ENCODE assay signal across 8 mouse cellular contexts in the genomic region with DNA sequence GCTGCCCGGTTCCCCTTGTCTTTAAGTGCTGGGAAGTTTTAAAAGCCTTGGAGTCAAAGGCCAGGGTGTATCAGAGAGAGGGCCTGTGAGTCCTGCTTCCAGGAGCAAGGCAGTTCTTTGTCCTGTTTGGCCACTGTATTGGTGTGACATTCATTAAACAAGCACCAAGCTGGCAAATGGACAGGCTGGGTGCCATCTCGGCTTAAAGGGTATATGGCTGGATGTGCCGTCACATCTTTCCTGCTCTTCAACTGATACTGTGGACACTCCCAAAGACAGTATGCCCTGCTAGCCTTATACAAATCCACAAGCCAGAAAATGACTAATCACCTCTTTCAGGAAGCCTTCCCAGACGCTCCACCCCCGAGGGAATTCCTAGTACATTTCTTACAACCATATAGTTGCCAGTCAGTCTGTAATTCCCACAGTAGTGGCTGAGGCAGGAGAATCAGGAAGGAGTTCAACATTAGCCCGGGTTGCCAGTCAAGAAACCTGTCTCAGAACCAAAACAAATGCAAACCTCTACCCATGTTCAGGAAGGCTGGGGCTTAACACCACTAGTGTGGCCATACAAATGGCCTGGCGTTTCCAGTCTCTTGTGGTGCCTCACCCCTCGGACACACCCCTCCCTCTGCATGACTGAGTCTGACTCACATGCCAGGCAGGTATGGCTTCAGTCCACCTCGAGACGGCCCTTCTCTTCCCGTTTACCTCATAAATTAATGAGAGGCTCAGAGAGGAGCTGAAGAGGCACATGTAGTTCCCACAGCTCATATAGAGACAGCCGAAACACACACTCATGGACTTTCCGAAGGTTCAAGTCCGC.
A peak's percentile ranks its signal among the peaks of the same experiment; 100 is the strongest.
DNase-seq lines count a peak whose midpoint lies in the region; ATAC-seq and TF ChIP-seq lines count a peak whose summit lies in the region.

No protein-coding gene starts in this region.

- peak overlapping the region; percentile 94 for H3K4me2 ChIP-seq in lung, embryonic 14.5 days
- H3K4me2 ChIP-seq in embryonic facial prominence, embryonic 12.5 days (replicated peaks): peak overlapping the region; percentile 90
- H3K4me2 ChIP-seq in intestine, embryonic 16.5 days (ENCODE audit: low read depth, low read length): peak overlapping the region; percentile 61
- peak overlapping the region; percentile 46; the same call in 1 of the 2 replicates for H3K4me2 ChIP-seq in neural tube, embryonic 14.5 days (ENCODE audit: low read depth, low read length)

- peaks cover 17% of the 10 kb centered on the region for H3K36me3 ChIP-seq in lung, embryonic 14.5 days (ENCODE audit: insufficient read depth)
- H3K36me3 ChIP-seq in embryonic facial prominence, embryonic 12.5 days: peaks cover 5% of the 10 kb centered on the region; the same call in 1 of the 2 replicates
- no peaks in the 10 kb centered on the region for H3K36me3 ChIP-seq in intestine, embryonic 16.5 days (ENCODE audit: control insufficient read depth, insufficient read depth, low read length)
- no peaks in the 10 kb centered on the region for H3K36me3 ChIP-seq in neural tube, embryonic 14.5 days (ENCODE audit: control insufficient read depth, insufficient read depth, low read length)

- peak overlapping the region; percentile 87; the same call in 1 of the 2 replicates for H3K9ac ChIP-seq in lung, embryonic 14.5 days
- peak overlapping the region; percentile 48 for H3K9ac ChIP-seq in embryonic facial prominence, embryonic 12.5 days
- H3K9ac ChIP-seq in intestine, embryonic 16.5 days (ENCODE audit: low read depth, low read length): peak overlapping the region; percentile 57; the same call in 1 of the 2 replicates
- no peak overlapping the region for H3K9ac ChIP-seq in neural tube, embryonic 14.5 days (replicated peaks; ENCODE audit: low read depth, low read length)

- 40% methylated on average over 14 of the region's 14 CpGs for WGBS in lung, embryonic 14.5 days
- 32% methylated on average over 14 of the region's 14 CpGs for WGBS in lung, adult 2 months
- 51% methylated on average over 14 of the region's 14 CpGs for WGBS in embryonic facial prominence, embryonic 12.5 days
- WGBS in intestine, embryonic 16.5 days: 43% methylated on average over 14 of the region's 14 CpGs
- WGBS in neural tube, embryonic 14.5 days: 55% methylated on average over 14 of the region's 14 CpGs

- peaks cover 49% of the 10 kb centered on the region for H3K4me1 ChIP-seq in lung, embryonic 14.5 days (ENCODE audit: insufficient read depth)
- peaks cover 37% of the 10 kb centered on the region for H3K4me1 ChIP-seq in lung, adult 2 months (ENCODE audit: control insufficient read depth, insufficient read depth, low read length)
- peaks cover 88% of the 10 kb centered on the region for H3K4me1 ChIP-seq in embryonic facial prominence, embryonic 12.5 days
- H3K4me1 ChIP-seq in intestine, embryonic 16.5 days (ENCODE audit: control insufficient read depth, insufficient read depth, low read length): peaks cover 51% of the 10 kb centered on the region
- H3K4me1 ChIP-seq in neural tube, embryonic 14.5 days (ENCODE audit: control insufficient read depth, insufficient read depth, low read length): peaks cover 27% of the 10 kb centered on the region

- peak overlapping the region; percentile 97 for H3K27ac ChIP-seq in lung, embryonic 14.5 days (ENCODE audit: low read depth)
- H3K27ac ChIP-seq in embryonic facial prominence, embryonic 12.5 days: peak overlapping the region; percentile 98
- H3K27ac ChIP-seq in intestine, embryonic 16.5 days (ENCODE audit: low read length): peak overlapping the region; percentile 93
- no peak overlapping the region for H3K27ac ChIP-seq in neural tube, embryonic 14.5 days (ENCODE audit: low read depth, low read length)

- peak overlapping the region; percentile 63 for H3K4me3 ChIP-seq in lung, embryonic 14.5 days (ENCODE audit: low read depth, low read length)
- no peak overlapping the region for H3K4me3 ChIP-seq in lung, adult 2 months (replicated peaks; ENCODE audit: extremely low read depth, low read depth, low read length)
- peak overlapping the region; percentile 72 for H3K4me3 ChIP-seq in embryonic facial prominence, embryonic 12.5 days
- H3K4me3 ChIP-seq in intestine, embryonic 16.5 days (ENCODE audit: low read length): peak overlapping the region; percentile 61
- H3K4me3 ChIP-seq in neural tube, embryonic 14.5 days (ENCODE audit: low read depth, low read length): no peak overlapping the region

- TF ChIP-seq POLR2A in lung, adult 2 months (IDR thresholded peaks at IDR 0.05; ENCODE audit: borderline replicate concordance, extremely low read depth, low read depth, low read length): no peak

- no peaks in the 10 kb centered on the region for H3K9me3 ChIP-seq in lung, embryonic 14.5 days (ENCODE audit: low read depth, low read length)
- no peaks in the 10 kb centered on the region for H3K9me3 ChIP-seq in embryonic facial prominence, embryonic 12.5 days
- no peaks in the 10 kb centered on the region for H3K9me3 ChIP-seq in intestine, embryonic 16.5 days (ENCODE audit: control insufficient read depth, low read length)
- no peaks in the 10 kb centered on the region for H3K9me3 ChIP-seq in neural tube, embryonic 14.5 days (ENCODE audit: control insufficient read depth, low read length)

- DNase-seq in lung, embryonic 14.5 days: no peak
- DNase-seq in lung, adult 2 months: no peak
- DNase-seq in left cerebral cortex, postnatal 14 days (ENCODE audit: low spot score in 2 of 2): no peak
- no peak for DNase-seq in gastrocnemius, postnatal 14 days
- no peak for DNase-seq in testis, postnatal 10 days (ENCODE audit: low spot score)

- no peak for TF ChIP-seq CTCF in lung, embryonic 14.5 days (IDR thresholded peaks at IDR 0.05; ENCODE audit: low read depth)
- no peak for TF ChIP-seq CTCF in lung, adult 2 months (IDR thresholded peaks at IDR 0.05; ENCODE audit: insufficient read depth, low read length)

- intact Hi-C loops in left cerebral cortex, postnatal 14 days (cut with DNase I): no loop called here
- intact Hi-C loops in gastrocnemius, postnatal 14 days (cut with DNase I; ENCODE audit: low total_unique reads): no loop called here

- no peaks in the 10 kb centered on the region for H3K27me3 ChIP-seq in lung, embryonic 14.5 days (ENCODE audit: insufficient read depth, low read length)
- H3K27me3 ChIP-seq in embryonic facial prominence, embryonic 12.5 days: no peaks in the 10 kb centered on the region
- no peaks in the 10 kb centered on the region for H3K27me3 ChIP-seq in intestine, embryonic 16.5 days (replicated peaks; ENCODE audit: control insufficient read depth, insufficient read depth, low read length)
- no peaks in the 10 kb centered on the region for H3K27me3 ChIP-seq in neural tube, embryonic 14.5 days (ENCODE audit: control insufficient read depth, insufficient read depth, low read length)

- ATAC-seq in lung, embryonic 14.5 days (ENCODE audit: insufficient read depth): 0 out of 2 replicates have a peak, but pooled peaks have one; percentile 2
- no peak for ATAC-seq in embryonic facial prominence, embryonic 12.5 days (ENCODE audit: insufficient number of reproducible peaks, insufficient read depth, low FRiP score, low TSS enrichment)
- ATAC-seq in intestine, embryonic 16.5 days: no peak
- ATAC-seq in neural tube, embryonic 14.5 days (ENCODE audit: low read depth): no peak

Comparison
In these comparisons a context has a peak if more than half of its experiments do, and no peak if none do; other contexts are left out.
1. H3K4me3 ChIP-seq: peak in lung, embryonic 14.5 days (single experiment), embryonic facial prominence, embryonic 12.5 days (single experiment) and intestine, embryonic 16.5 days (single experiment); none in lung, adult 2 months (single experiment) and neural tube, embryonic 14.5 days (single experiment).
2. Peak in every context shown above with its lines, with median percentiles within 50 percentile points of each other: H3K4me2 ChIP-seq.